Mouse (Mus musculus): ENCODE data around the gene Dclk1. TPM values are rescaled to one million over a fixed set of nuclear protein-coding genes. Genes with fewer than 3 reads are reported as not detected.

Dclk1 gene
- total RNA-seq, 2 experiments from 2014 or later, result 577 to 611 TPM

DNA sequence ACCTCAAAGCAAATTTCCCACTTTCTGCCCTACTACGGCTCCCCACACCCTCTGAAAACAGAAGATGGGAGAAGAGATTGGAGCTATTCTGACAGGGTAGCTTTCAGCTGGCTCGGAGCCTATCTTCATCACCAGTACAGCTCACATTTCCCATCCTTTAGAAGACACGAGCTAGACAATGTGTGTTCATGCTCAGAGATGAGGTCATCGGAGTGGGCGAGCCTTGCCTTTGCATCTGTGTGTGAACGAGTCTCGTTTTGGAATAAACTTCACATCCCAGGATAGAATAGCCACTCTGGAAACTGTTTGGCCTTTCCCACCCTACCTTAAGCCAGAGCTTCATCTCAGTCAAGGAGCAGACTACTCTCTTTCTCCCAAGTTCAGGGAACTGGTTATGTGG is 95.5 kb downstream of the Dclk1 start:
- no peak for DNase-seq

DNA sequence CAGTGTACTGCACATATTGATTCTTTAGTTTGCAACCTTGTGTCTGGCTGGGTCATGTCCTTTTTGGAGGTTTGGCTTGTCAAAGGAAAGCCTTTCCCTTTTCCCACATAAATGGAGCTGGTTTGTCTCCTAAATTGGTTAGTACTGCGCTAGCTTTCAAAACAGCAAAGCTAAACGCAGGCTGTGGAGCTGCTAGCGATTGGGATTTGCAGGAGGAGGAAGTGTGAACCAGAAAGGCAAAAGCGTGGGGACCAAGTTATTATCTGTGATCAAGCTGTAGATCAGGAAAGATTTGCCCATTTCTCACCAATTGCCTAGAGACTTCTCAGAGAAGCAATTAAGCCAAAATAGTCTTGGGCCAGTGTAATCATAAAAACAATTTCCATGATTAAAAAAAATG is 100.3 kb downstream of the Dclk1 start:
- DNase-seq, result no peak

DNA sequence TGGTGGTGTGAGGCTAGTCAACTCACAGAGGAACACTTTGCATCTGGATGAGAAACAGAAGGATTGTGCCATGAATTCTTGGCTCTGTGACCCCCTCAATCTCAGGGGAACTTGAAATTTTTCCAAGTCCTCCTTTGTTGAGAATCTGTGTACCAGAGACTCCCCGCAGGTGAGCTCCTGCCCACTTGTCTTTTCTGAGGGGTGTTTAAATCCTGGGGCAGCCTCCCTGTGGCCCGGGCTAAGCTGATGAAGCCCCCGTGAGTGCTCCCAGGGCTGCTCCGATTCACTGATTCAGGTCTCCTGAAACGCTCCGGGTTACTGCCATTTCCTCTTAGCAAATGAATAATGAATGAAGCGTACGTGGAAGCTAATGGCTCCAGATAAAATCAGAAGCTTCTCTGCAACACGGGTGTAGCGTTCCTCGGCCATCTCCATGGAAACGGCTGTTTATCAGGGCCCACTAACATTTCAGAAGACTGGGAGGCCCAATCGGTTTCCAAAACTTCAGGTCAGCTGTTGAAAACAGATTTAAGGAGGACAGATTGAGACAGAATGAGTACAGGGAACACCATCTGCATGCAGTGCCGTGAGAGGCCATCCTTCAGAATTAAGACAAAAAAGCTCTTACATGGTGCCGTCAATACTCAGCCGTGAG is 105.3 kb downstream of the Dclk1 start:
- peak; percentile 62 to 64 for DNase-seq

DNA sequence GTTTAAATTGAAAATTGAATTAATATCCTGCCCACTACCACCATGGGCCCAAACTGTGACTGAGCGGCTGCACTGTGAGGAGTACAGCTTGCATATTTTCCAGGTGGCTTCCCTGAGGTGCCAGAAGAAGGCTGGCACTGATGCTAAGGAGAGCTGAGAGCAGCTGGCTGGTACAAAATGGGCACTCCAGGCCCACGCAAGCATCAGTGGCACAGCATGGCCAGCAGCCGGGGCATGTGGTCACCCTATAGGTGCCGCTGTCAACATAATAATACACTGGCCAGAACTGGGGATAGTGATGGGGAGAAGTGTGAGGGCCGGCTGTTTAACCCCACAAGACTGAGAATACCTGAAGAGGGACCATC is 105.8 kb downstream of the Dclk1 start:
- no peak for DNase-seq

DNA sequence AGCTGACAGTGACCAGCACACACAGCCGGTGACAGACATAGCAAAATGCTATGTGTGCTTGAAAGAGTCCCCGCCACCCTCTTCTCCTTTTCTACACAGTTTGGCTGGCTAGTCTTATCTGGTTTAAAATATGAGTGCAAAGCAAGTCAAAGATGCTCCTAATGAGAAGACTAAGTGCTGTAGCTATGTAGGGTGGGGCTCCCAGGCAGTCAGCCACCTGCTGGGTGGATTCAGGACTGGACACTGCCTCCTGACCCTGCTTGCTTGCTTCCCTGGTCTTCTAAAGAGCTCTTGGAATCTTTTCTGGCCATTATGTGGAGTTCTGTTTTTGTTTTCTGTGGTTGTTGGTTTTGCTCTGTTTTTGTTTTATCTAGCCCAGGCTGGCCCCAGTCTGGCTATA is 108.0 kb downstream of the Dclk1 start:
- peak in 1 of 2 experiments; percentile 0 for DNase-seq

DNA sequence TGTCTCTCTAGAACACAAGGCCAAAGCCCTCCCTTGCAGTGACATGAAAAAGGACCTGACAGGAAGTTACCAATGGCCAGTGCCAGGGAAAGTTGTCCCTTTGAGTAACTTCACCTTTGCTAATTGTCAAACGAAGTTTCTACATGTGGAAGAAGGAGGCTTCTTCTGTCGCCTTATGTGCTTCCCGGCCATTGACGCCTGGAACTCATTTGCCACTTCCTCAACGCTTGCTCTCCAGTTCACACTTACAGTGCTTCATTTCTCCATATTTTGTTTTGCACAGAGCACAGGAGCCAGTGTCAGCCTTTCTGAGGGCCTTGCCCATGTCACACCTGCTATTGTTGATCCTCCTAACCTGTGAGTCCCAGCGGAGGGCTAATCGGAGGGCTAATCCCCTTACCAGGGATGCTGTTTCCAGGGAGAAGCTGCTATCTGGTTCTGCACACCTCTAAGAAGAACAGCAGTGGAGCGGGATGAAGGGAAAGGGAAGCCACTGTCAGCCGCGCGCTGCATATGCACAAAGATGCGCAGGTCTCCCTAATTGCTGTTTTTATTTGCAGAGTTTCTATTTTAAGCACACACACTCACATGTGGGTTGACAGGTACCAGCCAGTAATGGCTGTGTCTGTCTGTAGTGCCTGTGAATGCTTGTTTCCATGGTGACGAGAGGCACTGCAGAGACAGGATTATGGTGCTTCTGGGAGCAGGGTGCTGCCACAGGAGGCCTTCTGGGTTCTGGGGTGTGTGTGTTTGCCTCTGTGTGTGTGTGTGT is 109.3 kb downstream of the Dclk1 start:
- DNase-seq, result peak; percentile 41 to 59

DNA sequence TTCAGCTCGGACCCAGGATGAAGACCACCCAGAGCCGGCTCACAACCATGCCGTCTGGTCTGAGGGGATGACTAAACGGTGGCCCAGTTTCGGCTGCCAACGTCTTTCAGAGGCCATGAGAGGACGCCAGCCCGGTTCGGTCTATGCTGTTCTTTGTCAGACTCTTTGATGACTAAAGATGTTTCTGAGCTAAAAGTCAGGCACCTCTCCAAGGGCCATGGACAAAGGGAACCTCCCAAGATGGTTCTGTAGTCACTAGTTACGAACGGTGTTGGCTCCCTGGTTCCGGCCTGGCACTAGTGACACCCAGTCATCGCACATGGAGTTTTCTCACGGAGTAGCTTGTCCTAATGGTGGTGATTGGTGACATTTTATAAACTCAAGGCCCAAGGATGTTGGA is 110.4 kb downstream of the Dclk1 start:
- DNase-seq, result peak in 1 of 2 experiments; percentile 26

DNA sequence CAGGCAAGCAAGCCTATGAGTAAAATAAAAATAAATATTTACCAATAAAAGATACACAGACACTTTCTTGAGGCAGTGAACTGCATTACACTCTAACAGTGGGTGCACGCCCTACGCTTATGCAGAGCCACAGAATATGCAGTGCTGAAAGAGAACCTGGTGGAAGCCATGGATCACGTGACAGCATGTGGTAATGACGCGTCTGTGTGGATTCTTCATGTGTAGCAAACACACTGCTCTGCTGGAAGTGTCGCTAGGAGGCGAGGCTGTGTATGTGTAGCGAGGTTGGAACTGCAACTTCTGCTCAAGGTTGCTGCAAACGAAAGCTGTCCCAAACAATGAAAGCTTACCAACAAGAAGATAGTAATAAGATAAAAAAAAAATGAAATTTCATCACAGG is 111.0 kb downstream of the Dclk1 start:
- no peak for DNase-seq

DNA sequence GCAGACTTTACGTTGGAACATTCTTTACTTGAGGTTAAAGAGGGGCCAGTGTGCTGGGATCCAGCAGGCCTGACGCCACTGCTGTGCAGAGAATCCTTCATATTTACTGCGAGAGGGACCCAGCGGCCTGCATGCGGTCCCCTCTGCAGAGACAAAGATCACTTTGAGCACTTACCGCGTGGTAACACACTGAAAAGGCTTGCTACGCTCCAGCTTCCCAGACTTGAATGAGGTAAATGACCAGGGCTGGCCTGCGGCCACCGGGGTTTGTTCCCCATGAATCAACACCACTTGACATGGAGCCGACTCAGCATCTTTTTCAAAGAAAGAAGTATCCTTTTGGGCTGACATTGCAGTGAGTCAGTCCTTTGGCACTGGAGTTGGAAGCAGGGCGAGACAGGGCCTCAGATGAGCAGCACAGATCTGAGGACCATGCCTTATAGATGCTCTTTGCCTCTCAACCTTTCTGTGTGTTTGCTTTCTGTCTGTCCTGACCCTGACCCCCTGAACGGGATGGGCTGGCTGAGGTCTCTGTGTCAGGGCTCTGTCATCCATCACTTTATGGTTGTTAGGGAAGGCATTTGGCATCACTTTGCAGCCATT is 111.8 kb downstream of the Dclk1 start:
- DNase-seq, result peak; percentile 51 to 60

DNA sequence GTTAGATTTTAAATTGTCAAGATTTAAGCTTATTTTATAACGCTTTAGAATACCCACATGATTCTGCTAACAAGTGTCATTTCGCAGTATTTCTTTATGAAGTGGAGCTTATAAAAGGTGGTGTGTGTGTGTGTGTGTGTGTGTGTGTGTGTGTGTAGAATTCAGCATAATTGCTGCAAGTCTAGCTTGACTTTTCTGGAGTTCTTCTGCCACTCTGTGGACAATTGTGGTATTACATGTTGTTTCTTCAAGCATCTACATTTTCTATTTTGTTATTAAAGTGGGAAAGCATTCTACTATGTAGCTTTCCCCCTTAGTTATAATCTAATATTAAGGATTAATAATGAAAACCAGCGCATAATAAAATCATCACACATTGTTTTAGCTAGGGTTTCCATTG is 112.6 kb downstream of the Dclk1 start:
- DNase-seq, result no peak

DNA sequence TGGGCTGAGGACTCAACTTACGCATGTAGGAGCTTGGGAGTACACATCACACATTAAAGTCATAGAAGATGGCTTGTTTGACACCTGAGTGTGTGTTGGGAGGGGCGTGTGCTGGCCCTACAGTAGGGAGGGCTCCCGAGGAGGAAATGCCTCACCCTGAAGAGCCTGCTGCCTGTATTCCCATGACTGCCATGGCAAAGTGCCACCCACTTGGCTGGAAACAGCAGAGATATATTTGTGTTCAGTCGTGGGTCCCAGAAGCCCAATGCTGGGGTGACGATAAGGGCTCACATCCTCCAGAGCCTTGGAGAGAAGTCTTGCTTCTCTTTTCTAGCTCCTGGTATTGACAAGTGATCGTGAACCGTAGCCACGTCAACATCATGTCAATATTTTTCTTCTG is 116.3 kb downstream of the Dclk1 start:
- DNase-seq, result no peak

DNA sequence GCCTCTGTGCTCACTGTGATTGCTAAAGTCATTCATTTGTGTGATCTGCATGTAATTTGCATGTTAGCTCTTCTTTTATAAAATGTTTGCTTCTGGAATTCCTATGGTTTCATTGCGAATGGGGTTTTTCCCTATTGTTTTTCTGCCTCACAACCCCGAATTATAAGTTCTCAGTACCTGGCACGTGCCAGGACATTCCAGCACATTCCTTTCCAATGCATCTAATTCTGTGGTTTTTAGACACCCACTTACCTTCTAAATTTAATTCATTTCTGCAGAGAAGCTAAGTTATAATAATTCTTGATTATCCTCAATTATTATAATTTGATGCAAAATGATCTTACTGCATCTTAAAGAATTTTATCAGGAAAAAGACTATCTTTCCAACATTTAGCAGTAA is 118.7 kb downstream of the Dclk1 start:
- no peak for DNase-seq

DNA sequence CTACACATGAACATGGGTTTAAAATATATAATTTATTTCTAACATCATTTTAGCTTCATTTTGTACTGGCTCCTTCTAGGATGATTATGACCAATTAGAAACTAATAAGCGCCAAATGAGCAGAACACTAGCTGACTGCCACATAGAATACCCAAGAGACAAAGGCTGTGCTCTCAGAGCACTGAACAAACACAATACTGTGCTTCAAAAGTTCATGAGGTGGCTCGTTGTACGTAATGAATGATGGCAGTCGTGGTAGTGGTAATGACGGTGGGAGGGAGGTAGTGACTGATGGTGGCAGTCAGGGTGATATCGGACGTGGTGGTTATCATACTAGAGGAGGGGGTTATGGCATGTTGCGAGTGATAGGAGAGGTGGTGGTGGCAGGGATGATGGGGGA is 125.0 kb downstream of the Dclk1 start:
- no peak for DNase-seq

DNA sequence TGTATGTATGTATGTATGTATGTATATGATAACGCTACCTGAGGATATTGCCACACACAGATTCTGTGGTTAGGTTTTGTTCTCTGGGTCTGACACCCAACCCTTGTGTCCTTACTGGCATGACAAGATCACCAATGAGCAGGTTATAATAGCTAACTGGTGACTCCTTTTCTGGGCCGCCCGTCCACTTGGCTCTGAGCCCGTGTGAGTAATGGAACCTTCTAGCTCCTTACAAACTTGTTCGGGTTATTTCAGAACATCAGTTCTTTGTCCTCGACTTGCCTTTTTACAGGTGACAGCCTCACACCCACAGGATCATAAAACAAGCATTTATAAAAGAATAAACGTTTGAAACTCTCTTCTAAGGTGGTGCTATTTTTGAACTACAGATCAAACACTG is 127.0 kb downstream of the Dclk1 start:
- no peak for DNase-seq

DNA sequence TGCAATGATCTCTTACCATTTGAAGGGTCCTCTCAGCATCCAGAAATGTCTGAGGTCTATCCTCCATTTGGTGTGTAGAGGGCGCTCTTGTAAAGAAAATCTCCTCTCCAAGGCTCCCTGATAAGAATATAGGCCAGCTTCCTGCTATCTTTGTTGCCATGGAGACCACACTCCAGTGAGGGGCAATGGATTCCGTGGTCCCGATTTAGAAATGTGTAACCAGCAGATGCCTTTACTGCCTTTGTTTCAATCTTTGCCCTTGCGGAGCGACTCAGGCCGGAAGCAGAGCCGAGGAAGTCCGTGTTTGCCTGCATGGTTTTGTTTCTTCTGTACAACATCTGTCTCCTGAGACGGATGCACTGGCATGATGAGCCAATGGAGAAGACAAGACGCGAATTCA is 131.5 kb downstream of the Dclk1 start:
- peak; percentile 69 to 73 for DNase-seq

DNA sequence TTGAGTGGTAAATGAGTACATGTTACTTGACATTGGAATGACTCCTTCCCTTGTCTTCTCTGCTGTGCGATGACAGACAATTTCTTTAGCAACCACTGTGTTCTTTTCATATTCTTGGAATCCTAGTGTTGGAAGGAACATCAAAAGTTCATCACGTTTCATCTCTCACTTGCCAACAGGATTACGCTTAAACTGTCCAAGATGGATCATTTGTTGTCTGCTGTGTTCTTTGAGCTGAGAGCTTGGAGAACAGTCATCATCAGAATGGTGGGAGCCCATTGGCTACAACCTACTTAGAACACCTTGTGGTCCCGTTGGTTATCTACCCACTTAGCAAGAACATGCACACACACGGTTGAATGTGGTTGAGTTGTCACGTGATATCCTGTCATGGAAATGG is 136.4 kb downstream of the Dclk1 start:
- no peak for DNase-seq

DNA sequence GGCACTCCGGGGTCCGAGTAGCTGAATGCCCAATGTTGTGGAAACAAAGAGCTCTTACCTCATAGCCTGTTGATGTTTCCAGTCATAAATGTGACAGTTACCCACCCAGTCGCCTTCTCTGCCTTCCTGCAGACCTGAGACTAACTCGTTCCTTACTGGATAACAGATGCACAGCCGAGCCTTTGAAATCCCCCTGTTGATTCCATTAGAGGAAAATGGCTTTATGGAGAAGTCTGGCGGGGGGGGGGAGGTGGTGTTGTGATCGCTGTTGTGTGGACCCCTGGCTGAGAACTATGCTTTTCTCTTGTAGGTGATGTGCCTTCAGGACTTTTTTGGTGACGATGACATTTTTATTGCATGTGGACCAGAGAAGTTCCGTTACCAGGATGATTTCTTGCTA is 138.3 kb downstream of the Dclk1 start:
- no peak for DNase-seq

DNA sequence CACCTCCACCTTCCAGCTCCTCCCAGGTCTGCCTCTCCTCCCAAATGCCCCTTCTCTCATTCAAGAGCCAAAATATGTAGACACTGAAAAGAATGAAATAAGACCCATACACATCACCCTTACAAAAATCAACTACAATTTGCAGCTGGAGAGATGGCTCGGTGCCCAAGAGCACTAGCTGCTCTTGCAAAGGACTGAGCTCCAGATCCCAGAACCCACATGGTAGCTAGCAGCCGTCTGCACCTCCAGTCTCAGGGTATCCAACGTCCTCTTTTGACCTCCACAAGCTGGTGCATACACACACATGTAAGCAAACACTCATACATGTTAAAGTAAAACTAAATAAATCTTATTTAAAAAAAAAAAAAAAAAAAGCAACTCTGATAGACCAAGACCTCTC is 150.4 kb downstream of the Dclk1 start:
- DNase-seq, result no peak

DNA sequence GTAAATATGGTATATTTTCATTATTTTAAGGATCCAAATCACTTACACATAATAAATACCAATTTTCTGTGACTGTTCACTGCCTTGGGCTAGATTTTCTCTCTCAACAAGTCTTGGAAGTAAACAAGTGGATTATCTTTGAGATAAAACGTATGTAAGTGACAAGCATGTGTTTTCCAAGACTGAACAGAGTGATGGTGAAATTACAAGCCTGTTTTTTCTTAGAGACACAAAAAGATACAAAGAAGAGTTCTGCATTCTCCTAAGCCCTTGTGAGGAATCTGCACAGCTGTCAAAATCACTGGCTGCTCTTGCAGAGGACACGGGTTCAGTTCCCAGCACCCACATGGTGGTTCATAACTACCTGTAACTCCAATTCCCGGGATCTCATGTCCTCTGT is 151.4 kb downstream of the Dclk1 start:
- no peak for DNase-seq

DNA sequence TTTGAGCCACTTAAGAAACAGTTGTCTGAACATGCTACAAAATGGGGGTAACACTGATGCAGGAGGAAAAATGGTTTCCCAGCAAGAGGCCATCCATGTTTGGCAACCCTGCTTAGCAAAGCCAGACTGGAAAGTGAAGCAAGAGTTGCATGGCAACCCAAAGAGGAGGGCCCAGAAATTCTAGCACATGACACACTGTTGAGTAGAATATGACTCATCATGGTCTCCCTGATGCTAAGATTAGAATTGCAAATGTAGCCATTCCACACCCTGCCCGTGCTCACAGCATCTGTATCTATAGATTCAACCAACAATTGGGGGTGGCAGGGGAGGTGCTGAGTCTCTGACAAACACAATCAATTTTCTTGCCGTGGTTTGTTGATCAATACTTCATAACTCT is 154.6 kb downstream of the Dclk1 start:
- no peak for DNase-seq

DNA sequence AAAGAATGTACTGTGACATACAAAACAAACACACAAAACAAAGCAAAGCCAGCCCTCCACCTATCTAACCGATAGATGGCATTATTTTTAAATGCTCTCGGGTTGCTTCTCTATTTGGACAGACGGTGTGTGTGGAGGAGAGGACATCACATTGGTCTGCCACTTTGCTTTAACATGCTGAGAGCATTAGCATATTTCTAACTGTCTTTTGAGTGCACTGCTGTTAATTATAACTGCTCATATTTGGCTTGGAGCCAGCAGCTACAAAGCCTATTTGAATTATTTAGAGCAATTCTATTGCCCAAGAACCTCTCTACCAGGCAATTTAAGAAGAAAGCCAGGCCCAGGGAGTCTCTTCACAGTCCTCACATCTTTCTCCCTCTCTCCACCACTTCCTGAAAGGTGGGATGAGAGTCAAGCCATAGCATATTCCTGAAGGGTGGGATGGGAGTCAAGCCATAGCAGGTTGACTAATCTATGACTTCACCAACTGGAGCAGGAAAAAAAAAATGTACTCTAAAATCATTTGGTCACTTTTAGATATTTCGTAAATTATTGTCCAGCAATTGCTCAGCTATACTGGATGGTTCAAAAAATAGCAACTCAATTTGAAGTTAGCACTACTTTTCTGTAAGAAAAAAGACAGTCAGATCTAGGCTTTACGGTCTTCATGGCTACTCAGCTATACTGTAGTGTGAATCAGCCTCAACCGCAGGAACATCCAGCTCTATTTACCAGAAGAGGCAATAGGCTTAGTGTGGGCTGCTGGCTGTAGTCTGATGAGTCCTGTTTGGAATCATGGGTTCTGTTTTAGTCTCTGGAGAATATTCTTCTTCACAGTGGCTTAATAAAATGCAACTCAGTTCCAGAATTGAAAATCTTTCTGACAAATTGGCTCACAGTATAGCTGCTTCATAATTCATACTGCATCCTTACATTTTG is 155.9 kb downstream of the Dclk1 start:
- no peak for DNase-seq

DNA sequence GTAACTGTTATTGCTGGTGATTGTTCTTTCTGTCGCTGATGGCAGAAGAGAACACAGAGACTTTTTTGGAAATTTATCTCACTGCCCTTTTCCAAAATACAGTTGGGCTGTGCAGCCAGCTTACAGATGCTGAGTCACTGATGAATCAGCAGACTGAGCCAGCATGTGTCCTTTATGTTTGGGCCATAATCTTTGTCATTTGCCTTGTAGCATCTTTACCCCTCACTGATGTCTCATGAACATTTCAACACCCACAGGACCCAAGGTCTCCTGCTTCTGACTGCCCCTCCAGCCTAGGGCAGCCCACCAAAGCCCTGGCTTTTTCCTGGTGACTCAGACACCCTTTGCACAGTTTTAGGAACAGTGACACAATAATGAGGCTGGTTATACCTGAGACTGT is 159.1 kb downstream of the Dclk1 start:
- DNase-seq, result no peak

DNA sequence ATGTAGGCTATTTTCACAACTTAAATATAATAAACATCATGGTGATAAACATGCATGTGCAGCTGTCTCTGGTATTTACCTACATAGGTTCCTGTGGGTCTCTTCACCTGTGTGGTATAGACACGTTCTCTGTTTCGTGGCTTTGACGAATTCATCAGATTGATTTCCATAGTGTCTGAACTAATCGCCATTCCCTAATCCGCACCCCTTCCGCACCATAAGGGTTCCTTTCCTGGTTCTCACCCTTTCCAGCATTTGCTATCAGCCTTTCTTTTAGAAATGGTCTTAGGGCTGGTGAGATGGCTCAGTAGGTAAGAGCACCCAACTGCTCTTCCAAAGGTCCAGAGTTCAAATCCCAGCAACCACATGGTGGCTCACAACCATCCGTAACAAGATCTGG is 162.6 kb downstream of the Dclk1 start:
- no peak for DNase-seq

Measured in layer of hippocampus, postnatal 36 days (tissue).